Mouse (Mus musculus) stomach, postnatal 0 days (tissue): ENCODE data around the gene Gm45140.

Experiments used
- CTCF ChIP-seq: IDR thresholded peaks from 2 replicates; pipeline ENCODE4 v1.5.1; 2016; ENCODE audit warnings: antibody characterized with exemption, low read depth, mild to moderate bottlenecking, moderate library complexity
- EP300 ChIP-seq: optimal IDR thresholded peaks from 2 replicates; pipeline ENCODE3; 2016; ENCODE audit warnings: antibody characterized with exemption

DNA sequence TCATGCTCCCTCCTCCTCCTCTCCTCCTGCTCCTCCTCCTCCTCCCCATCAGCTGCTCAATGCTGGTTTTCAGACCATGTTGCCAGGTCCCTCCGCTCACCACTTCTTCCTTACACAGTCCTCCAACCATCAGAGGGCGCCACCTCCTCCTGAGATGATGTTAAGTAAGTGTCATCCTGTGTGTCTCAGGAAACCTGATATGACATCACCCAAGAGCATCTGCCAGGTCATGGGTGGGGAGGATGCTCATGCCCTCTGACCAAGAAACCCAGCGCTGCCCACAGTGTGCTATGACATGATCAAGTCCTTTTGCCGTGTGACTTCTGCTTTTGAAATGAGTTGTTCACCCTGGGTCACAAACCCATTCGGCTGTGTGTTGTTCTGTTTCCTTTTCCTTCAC, 92.8 kb downstream of the Gm45140 start:
- TF ChIP-seq EP300 (no peak), CTCF (peak; percentile 56)
